Mouse (Mus musculus): ENCODE measurements around the gene Ccdc106.
"Not testable (repeated sequence)": the region's sequence is repeated elsewhere in the genome, so short reads cannot be mapped to it uniquely, and the experiment has no call there.

Ccdc106 gene

GRCm38 (mm10) chr7:5015118-5016001 lies 5.0 kb upstream of the Ccdc106 start, which contains the start of gene Gm44973:
TSS of gene Gm44973 (plus strand) at chr7:5015496.
- peak; percentile 94 for DNase-seq (ENCODE audit: extremely low read depth, insufficient read length, low spot score)

- DNase-seq (ENCODE audit: extremely low read depth, insufficient read length, low spot score) = no peak
Observed at GRCm38 (mm10) chr7:5016057-5016456, 4.3 kb upstream of the Ccdc106 start.

DNA sequence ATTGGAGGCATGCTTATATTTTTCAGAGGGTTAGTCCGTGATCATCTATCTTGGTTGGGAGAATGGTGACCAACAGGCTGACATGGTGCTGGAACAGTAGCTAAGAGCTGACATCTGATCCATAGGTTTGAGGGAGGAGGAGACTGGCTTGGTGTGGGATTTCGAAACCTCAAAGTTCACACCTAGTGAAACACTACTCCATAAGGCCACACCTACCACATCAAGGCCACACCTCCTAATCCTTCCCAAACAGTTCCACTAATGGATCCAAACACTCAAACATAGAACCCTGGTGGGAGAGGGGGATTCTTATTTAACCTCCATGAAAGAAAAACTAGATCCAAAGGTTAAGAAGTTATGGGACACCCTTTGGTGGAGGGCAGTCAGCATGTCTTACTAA lies 3.4 kb upstream of the Ccdc106 start:
- no peak for DNase-seq (ENCODE audit: extremely low read depth, insufficient read length, low spot score)

GRCm38 (mm10) chr7:5017352-5017751 lies 3.0 kb upstream of the Ccdc106 start:
- DNase-seq (ENCODE audit: extremely low read depth, insufficient read length, low spot score) = no peak

GRCm38 (mm10) chr7:5017931-5018330 lies 2.4 kb upstream of the Ccdc106 start:
- no peak for DNase-seq (ENCODE audit: extremely low read depth, insufficient read length, low spot score)

DNA sequence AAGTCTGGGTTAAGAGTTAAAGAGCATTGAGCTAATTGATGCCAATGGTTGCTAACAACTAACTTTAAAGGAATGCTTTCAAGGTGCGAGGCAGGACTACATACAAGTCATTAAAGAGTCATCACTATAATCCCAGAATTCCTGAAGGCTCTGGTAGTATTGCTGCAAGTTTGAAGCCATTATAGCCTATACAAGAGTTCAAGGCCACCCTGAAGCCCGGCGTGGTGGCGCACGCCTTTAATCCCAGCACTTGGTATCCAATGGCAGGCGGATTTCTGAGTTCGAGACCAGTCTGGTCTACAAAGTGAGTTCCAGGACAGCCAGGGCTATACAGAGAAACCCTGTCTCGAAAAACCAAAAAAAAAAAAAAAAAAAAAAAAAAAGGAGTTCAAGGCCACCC lies 777 bp upstream of the Ccdc106 start:
- DNase-seq (ENCODE audit: extremely low read depth, insufficient read length, low spot score) = not testable (repeated sequence)

DNA sequence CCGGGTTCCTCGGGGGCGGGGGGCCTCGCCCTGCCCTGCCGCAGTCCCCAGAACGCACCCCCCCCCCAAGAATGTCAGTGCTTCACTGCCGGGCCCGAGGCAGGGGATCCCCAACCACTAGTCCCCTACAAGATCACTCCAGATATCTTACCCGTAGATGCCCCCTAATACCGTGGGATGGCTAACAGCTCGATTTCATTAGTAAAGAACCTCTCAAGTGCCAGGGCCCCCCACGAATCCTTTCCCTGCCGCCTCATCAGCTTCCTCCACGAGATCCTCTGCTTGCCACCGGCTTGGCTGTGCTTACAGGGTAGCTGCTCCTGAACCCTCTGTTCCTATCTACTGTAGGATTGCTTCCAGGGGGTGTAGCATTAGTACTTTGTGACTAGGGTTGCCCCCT lies 332 bp downstream of the Ccdc106 start:
- no peak for DNase-seq (ENCODE audit: extremely low read depth, insufficient read length, low spot score)

DNA sequence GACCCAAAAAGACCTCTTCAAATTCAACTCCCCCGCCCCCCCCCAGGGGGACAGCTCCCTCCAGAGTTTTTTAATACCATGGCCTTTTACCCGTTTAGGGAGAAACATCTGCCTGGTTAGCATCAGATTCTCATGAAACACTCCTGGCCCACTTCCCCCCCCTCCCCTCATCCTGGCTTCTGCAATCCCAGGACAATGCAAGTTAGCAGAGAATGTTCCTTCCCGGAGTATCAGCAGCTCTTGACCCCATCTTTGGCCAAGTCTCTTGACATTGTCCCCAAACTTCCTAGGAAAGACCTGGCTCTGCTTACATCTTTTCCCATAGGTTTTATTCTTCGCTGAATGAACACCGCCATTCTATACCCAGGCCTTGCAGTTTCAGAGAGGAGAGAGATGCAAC lies 844 bp downstream of the Ccdc106 start:
- DNase-seq (ENCODE audit: extremely low read depth, insufficient read length, low spot score) = no peak

- DNase-seq (ENCODE audit: extremely low read depth, insufficient read length, low spot score) = no peak
Observed at GRCm38 (mm10) chr7:5029543-5029942, 9.2 kb downstream of the Ccdc106 start.

DNA sequence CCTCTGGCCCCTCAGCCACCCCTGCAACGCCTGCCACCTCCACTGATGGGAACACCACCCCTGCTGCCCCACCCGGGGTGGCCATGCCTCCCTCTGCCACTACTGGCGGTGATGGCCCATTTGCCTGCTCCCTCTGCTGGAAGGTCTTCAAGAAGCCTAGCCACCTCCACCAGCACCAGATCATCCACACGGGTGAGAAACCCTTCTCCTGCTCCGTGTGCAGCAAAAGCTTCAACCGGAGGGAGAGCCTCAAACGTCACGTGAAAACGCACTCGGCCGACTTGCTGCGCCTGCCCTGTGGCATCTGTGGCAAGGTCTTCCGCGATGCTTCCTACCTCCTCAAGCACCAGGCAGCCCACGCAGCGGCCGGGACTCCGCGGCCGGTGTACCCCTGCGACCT lies 9.6 kb downstream of the Ccdc106 start:
- DNase-seq (ENCODE audit: extremely low read depth, insufficient read length, low spot score) = no peak

DNA sequence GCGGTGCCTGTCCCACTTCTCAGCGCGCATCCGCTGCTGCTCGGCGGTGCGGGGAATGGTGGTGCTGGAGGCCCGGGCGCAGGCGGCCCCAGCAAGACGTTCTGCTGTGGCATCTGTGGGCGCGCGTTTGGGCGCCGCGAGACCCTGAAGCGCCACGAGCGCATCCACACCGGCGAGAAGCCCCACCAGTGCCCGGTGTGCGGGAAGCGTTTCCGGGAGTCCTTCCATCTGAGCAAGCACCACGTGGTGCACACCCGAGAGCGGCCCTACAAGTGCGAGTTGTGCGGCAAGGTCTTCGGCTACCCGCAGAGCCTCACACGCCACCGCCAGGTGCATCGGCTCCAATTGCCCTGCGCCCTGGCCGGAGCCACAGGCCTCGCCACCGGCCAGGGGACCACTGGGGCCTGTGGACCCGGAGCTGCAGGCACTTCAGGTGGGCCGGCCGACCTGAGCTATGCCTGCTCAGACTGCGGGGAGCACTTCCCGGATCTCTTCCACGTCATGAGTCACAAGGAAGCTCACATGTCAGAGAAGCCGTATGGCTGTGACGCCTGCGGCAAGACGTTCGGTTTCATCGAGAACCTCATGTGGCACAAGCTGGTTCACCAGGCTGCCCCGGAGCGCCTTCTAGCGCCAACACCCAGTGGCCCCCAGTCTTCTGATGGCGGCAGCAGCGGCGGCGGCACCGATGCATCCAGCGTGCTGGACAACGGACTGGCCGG lies 10.4 kb downstream of the Ccdc106 start:
- DNase-seq (ENCODE audit: extremely low read depth, insufficient read length, low spot score) = no peak

- DNase-seq (ENCODE audit: extremely low read depth, insufficient read length, low spot score) = no peak
Observed at GRCm38 (mm10) chr7:5031496-5031895, 11.1 kb downstream of the Ccdc106 start.

DNA sequence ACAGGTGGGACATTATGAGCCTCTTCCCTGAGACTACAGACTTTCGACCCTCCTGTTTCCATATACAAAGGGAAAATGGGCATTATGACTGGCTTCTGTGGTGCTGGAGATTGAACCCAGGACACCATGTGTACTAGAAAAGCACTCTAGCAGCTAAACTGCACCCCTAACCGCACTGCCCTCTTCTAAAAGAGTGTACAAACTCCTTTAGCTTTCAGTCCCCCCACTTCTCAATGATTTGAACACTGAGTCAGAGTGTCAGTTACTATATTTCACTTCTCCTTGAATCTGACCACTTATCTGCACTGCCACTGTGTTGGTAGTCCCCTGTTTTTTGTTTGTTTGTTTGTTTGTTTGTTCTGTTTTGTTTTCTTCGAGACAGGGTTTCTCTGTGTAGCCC lies 13.5 kb downstream of the Ccdc106 start, which contains the start of gene 4632433K11Rik:
Gene 4632433K11Rik (plus strand): TSS at position 301 of the 400 bp plus-strand sequence.
- DNase-seq (ENCODE audit: extremely low read depth, insufficient read length, low spot score) = no peak

GRCm38 (mm10) chr7:5035628-5036027 lies 15.3 kb downstream of the Ccdc106 start:
- no peak for DNase-seq (ENCODE audit: extremely low read depth, insufficient read length, low spot score)

DNA sequence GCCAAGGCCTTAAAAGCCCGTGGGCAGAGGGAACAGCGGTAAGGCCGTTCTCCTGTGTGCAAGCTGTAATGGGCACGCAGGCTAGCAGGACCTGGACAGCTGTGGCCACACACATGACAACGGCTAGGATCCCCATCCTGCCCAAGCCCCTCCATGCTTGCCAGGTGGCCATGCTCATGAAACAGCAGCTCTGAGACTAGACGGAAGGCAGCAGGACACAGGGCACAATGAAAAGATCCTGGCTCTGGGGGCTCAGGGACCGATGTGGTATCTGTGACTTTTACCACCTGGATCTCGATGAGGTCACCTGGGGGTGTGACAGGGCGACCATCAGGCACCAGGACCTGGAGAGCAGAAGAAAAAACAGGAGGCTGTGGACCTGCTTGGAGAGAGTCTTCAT lies 15.8 kb downstream of the Ccdc106 start:
- DNase-seq (ENCODE audit: extremely low read depth, insufficient read length, low spot score) = no peak

- no peak for DNase-seq (ENCODE audit: extremely low read depth, insufficient read length, low spot score)
Observed at GRCm38 (mm10) chr7:5037026-5037425, 16.7 kb downstream of the Ccdc106 start.

DNA sequence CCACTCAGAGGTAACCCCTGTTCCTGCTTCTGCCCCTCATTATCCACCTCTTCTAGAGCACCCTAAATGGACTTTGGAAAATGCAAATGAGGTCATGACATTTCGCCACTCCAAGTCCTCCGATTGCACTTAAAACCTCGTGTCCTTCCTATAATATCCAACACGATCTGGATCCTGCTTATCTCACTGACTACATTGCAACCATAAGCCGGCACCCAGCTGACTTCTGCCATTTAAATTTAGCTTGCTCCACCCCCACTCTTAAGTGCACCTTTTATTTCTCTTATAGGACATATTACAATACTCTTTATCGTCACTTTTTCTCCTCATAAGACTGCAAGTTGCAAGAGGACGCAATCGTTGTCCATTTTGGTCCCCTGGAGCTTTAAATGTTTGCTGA lies 17.1 kb downstream of the Ccdc106 start:
- no peak for DNase-seq (ENCODE audit: extremely low read depth, insufficient read length, low spot score)

DNA sequence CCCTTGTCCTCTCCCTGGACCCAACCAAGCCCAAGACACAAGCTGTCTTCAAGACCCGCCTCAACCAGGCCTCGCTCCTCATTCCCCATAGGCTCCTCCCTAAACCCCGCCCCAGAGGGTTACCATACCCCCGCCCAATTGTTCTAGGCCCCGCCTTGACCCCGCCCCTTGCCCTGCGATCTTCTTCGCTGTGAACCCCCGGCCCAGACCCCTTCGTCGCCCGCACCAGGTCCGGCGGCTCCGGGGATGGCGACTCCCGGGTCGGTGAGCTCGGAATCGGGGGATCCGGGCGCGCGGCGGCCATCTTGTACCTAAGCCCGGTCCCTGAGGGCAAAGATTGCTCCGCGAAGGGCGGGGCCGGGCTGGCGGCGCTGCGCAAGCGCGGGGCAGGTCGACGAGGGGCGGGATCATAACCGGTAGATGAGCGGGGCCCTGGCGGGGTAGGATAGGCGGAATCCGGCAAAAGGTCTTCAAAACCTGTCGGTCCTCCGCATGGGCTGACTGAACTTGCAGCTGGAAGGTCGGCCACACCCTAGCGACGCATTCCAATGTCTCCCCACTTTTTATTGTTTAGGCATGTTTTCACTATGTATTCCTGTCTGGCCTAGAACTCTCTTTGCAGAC lies 17.9 kb downstream of the Ccdc106 start, which contains the start of gene Zfp784:
Gene Zfp784 (minus strand): TSS at position 338 of the 624 bp plus-strand sequence.
- DNase-seq (ENCODE audit: extremely low read depth, insufficient read length, low spot score) = peak; percentile 96

- no peak for DNase-seq (ENCODE audit: extremely low read depth, insufficient read length, low spot score)
Observed at GRCm38 (mm10) chr7:5038940-5039339, 18.6 kb downstream of the Ccdc106 start.

DNA sequence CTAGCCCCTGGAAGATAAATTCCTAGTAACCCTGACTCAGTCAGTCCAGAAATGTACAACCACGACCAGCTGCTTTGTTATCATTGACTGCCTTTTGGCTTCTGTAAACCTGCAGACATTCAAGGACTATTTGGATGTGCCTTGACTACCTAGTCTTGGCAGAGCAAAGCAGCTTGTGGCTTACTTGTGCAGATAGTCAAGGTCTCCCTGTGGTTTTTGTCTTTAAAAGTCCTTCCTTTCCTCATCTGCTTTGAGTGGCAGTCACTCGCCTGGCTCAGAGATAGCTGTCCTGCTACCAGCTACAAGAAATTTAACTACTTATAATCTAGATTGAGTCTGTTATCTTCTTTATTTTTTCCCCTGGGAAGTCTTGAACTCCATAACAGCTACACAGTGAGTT lies 24.6 kb downstream of the Ccdc106 start:
- no peak for DNase-seq (ENCODE audit: extremely low read depth, insufficient read length, low spot score)

DNA sequence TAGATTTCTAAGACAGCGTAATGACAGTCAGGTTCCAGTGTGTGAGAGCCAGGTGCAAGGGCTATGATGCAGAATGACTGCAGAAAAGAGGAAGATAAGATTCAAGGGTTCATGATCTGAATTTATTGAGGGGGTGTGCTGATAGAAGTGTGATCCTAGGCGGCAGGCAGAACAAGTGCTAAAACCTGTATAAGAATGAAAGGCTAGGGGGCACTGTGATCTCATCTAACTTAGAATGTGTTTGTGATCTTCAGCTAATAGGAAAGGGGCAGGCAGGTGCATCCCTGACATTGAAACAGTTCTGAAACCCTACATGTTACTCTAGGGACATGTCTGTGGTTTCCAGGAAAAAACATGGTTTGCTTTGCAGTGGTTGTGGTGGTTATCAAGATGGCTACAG lies 25.8 kb downstream of the Ccdc106 start:
- DNase-seq (ENCODE audit: extremely low read depth, insufficient read length, low spot score) = no peak

All from 3134 (cell line).